Mouse (Mus musculus) lung, adult 2 months (tissue): ENCODE measurements around the gene Nppa.

Source experiments
- CTCF ChIP-seq: fragments of 200-500 bp; IDR thresholded peaks from 2 replicates; pipeline ENCODE4 v1.5.1; 2011; ENCODE audit warnings: mild to moderate bottlenecking, low read length, control low read depth; ENCODE audit not compliant: insufficient read depth
- POLR2A ChIP-seq: fragments of 200-500 bp; IDR thresholded peaks from 2 replicates; pipeline ENCODE4 v1.6.1; 2011; ENCODE audit warnings: low read depth, mild to moderate bottlenecking, control low read depth, low read length, borderline replicate concordance; ENCODE audit errors: extremely low read depth

- TF ChIP-seq CTCF (no peak), POLR2A (no peak)
These were observed 10.8 kb downstream of the Nppa start for GRCm38 (mm10) chr4:148011332-148011731.
